Mouse (Mus musculus): ENCODE measurements around the gene Serinc5.
"Not testable (repeated sequence)": the region's sequence is repeated elsewhere in the genome, so short reads cannot be mapped to it uniquely, and the experiment has no call there.

The Serinc5 gene

DNA sequence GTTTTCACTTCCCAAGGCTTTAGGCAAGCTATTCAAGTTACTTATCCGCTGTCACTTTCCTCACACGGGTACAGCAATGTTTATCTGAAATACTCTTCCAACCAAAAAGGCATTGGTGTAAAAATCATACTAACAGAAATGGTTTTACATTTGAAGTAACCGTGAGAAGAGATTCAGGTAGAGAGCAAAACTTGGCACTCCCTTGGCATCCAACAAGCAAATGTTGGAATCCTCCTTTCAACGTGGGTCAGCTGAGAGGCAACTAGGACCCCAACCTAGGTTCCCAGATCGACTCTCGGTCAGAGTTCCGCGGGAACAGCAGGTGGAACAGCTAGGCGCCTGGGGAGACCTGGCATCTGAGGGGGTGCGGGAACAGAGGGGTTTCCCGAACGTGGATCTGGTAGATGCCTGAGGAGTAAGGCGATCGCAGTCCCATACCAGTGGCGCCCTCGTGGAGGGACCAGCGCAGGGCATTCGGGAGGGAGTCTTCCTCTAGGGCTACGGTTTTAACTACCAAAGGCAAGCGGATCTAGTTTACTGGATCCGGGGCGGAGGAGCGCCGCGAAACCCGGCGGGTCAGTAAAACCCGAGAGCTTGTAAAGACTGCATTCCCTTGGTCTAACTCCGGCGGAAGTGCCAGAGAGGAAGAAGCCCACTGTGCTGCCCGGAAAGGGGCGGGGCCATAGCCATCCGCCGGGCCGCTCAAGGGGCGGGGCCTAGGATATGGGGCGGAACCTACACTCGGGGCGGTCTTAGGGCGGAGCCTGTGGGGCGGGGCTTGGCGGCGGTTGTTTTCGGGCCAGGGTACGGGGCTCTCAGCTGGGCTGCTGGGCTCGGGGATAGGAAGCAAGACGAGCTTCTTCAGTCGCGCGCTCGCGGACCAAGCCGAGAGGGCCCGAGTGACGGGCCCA is at the start of gene Serinc5:
Serinc5 (plus strand) TSS at position 781 of the 911 bp plus-strand sequence.
- in situ Hi-C loops (cut with MboI, MseI) = no loop called here

DNA sequence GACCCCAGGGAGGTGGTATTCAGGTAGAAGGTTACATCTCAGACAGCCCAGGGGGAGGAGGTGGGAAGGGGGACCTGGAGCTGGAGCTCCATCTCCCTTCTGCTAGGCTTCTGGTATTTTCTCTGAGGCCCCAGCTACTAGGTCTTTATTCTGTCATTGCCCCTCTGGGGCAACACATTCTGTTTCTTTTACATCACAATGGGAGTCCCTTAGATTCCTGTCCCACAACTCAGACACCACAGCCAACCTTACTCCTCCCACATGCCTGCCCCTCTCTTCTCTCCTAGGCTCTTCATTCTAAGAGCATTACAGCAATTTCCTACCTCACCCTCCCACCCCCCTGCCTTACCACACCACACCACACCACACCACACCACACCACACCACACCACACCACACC is 34.8 kb upstream of the Serinc5 start, which contains the start of gene Spz1:
Spz1 (minus strand) TSS at position 101 of the 400 bp plus-strand sequence.
- in situ Hi-C loops (cut with MboI, MseI) = loop anchor here (5.0 kb wide), 1 partner anchor 161 kb away; no protein-coding TSS in a partner anchor

- in situ Hi-C loops (cut with MboI, MseI) = loop anchor here (5.0 kb wide), 1 partner anchor 161 kb away; no protein-coding TSS in a partner anchor
Observed at GRCm38 (mm10) chr13:92576688-92577087, 34.2 kb upstream of the Serinc5 start.

- in situ Hi-C loops (cut with MboI, MseI) = loop anchor here (5.0 kb wide), 1 partner anchor 159 kb away; no protein-coding TSS in a partner anchor
Observed at GRCm38 (mm10) chr13:92578210-92578609, 32.7 kb upstream of the Serinc5 start.

GRCm38 (mm10) chr13:92580220-92581043 is 30.5 kb upstream of the Serinc5 start:
- in situ Hi-C loops (cut with MboI, MseI) = no loop called here

- in situ Hi-C loops (cut with MboI, MseI) = no loop called here
Observed at GRCm38 (mm10) chr13:92584094-92584717, 26.7 kb upstream of the Serinc5 start.

DNA sequence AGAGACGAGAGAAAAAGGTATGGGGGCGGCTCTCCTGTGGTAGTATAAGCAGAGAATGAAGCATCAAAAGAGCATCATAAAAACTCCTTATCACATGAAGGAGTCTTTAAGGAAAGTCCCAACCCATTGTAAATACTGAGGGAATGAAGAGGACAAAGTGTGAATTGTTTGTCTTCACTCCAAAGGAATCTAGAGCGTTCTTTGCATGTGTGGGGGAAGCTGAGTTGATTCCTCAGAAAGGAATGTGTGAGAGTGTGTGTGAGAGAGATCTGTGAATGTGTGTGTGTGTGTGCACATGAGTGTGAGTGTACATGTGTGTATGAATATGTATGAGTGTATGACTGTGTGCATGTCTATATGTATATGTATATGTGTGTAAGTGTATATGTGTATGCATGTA is 22.2 kb upstream of the Serinc5 start:
- in situ Hi-C loops (cut with MboI, MseI) = no loop called here

DNA sequence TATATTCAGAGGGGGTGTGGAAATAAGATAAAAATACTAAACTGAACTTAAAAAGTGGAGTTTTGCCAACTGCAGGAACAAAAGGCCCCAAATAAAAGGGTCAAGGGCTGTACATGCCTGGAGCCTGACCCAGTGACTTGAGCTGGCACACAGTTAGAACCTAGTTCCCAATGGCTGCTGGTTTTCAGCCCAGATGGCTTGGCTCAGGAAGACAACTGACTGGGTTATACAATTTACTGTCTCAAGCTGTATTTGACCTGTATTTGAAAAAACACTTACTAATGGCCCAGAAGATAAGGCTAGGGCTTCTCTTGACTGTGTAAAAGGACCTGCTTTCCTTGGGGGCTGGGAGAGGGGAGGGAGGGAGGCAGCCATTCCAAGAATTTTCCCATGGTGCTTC is 21.6 kb upstream of the Serinc5 start:
- in situ Hi-C loops (cut with MboI, MseI) = no loop called here

- in situ Hi-C loops (cut with MboI, MseI) = no loop called here
Observed at GRCm38 (mm10) chr13:92591225-92591624, 19.7 kb upstream of the Serinc5 start.

DNA sequence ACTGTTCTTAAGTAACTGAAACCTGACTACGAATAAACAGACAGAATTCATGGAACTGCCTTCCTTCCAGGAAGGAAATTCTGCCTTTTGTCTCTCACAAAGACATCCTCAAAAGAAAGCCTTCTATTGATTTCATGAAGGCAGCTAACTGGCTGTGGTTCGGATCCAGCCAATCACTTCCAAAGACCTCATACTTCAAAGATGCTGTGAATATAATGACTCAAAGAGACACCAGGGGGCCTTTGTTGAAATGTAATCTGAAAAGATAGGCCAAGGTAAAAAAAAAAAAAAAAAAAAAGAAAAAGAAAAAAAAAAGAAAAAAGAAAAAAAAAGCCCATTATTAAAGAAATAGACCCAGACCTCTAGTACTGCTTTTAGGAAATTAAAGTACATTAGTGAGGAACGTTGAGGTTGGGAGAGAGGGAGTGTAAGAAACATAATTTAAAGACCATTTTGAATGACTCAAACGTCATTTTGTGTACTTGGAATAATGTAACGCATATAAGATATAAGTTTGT is 18.6 kb upstream of the Serinc5 start:
- in situ Hi-C loops (cut with MboI, MseI) = no loop called here

DNA sequence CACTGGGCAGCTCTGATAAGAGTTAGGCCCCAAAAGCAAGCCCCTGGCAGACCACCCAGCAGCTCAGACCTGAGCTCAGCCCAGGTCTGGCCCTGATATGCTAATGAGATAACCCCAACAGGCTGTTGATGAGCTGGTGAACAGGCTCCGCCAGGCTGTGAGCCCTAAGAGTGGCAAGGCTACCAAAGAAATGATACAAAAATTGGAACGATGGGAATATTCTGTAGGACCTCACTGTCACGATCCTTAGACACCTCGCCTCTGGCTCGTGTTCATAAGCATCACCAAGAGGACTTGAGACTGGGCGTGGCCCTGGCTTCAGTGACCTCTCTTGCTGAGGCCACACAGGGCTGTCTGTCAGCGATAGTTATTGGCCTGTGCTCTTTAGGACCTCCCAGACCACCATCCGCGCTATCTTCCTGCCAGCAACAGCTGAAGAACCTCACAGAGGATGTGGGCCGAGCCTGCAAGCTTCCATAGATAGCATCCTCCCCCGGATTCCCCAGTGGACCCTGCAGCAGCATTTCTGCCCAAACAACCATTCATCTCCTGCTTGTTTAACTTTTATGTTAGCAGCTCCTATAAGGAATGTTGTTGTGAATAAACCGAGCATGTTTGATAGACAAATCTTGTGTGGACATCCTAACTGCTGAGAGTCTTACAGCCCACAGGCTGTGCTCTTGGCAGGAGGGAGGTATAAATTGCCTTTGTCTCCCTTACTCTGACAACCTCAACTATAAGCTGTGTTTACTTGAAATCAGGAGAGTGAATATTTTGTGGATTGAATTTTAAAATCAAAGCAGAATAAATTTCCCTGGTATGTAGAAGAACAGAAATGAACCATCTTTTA is 17.9 kb upstream of the Serinc5 start:
- in situ Hi-C loops (cut with MboI, MseI) = no loop called here

DNA sequence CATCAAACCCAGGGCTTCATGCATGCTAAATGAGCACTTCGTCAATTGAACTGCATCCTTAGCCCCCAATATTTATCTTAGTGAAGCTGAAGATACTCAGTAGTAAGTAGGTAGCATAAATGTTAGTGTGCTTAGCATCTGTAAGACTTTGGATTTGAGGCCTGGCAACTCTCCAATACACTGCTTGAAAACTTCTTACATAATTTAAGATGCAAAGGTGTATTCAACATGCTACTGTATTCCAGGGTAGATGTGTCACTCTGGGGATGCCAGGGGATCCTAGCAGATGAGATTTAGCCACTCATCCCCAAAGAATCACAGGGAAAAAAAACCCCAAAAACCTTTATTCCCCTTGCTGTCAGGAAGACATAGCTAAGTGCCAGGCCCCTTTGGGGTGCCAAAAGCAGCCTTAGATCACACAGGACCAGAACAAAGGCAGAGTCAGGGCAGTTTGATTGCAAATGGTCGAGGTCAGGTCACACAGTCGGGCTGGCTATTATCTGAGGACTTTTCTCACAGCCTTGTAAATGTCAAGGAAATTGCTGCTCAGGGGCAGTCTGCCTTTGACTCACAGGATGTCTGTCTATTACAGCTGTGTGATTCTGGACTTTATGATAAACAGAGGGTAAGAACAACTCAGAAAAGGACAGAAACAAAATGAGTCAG is 17.0 kb upstream of the Serinc5 start:
- in situ Hi-C loops (cut with MboI, MseI) = no loop called here

DNA sequence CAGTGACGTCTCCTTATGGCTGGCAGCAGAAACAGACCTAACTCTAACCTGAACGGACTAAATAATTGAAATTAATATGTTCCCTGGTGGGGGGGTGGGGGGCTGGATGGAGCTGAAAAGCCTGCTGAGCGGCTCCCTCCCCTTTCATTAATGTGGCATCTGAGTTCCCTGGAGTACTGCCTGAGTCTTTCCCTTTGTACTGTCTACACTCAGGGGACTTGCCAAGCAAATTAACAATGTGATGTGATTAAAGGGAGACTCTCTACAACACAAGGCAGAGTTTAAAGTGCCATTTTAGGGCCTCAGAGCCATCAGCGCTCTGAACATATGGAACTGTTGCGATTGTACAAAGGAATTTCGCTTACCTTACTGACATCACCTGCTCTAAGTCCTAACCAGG is 16.4 kb upstream of the Serinc5 start:
- in situ Hi-C loops (cut with MboI, MseI) = no loop called here

GRCm38 (mm10) chr13:92594907-92595306 is 16.0 kb upstream of the Serinc5 start:
- in situ Hi-C loops (cut with MboI, MseI) = no loop called here

- in situ Hi-C loops (cut with MboI, MseI) = no loop called here
Observed at GRCm38 (mm10) chr13:92595424-92595823, 15.5 kb upstream of the Serinc5 start.

DNA sequence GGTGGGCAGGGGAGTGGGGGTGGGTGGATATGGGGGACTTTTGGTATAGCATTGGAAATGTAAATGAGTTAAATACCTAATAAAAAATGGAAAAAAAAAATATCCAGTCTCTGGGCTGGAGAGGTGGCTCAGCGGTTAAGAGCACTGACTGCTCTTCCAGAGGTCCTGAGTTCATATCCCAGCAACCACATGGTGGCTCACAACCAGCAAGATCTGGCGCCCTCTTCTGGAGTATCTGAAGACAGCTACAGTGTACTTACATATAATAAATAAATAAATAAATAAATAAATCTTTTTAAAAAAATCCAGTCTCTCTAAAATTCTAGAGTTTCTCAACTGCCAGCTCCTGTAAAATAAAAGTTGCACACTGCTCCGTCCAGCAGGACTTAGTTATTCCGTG is 5.6 kb upstream of the Serinc5 start:
- in situ Hi-C loops (cut with MboI, MseI) = not testable (repeated sequence)

DNA sequence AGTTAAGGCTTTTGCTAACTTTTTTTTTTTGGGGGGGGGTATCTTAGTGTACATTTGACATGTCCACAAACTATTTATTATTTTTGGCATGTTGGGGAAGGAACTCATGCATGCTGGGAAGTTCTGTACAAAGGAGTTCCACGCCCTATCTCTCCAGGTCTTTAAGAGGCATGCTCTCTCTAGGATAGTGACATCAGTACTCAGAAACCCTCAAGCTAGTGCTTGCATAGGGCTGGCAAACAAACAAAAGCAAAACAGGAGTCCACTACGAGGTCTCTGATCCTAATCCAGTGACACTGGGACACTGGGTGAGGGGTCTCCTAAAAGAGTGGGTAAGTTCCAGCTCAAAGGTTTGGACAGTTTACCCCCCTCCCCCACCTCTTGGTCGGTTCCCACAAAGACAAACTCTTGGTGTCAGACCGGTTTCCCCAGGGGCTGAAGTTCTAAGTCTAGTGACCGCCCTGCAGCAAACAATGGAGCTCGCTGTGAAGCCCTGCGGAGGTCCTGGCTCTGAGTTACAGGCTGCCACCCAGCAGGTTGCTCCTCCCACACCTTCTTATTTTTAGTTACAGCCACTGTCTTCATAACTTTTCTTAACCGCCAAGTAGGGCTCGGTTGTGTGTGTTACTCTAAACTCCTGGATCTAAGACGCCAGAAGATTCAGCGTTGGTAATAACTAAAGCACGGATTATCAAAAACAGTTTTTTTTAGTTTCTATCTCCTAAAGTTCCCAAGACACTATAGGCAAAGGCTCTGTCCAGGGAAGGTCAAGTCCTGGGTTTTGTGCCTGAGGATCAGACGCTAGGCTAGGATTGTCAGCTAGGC is 1.2 kb upstream of the Serinc5 start:
- in situ Hi-C loops (cut with MboI, MseI) = no loop called here

DNA sequence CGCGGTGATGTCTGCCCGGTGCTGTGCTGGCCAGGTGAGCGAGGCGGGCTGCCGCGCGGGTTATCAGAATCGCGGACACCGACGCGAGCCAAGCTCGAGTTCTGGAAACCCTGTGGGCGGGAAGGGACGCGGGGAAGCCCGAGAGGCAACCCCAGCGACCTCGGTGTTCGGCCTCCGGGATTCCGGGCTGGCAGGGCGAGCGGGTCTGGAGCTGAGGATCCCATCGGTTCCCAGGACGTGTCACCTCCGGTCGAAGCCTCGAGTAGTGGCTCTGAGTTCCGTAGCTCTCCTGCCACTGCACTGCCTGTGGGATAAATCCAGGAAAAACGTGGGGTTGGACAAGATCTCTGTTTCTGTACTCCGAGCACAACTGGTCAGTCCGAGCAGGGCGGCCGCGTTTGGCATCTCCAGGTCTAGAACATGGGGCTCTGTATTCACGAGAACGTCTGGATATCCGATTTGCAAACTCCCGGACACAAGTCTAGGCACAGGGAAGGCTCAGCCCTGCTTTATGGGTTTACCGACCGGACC is 428 bp downstream of the Serinc5 start:
- in situ Hi-C loops (cut with MboI, MseI) = no loop called here

DNA sequence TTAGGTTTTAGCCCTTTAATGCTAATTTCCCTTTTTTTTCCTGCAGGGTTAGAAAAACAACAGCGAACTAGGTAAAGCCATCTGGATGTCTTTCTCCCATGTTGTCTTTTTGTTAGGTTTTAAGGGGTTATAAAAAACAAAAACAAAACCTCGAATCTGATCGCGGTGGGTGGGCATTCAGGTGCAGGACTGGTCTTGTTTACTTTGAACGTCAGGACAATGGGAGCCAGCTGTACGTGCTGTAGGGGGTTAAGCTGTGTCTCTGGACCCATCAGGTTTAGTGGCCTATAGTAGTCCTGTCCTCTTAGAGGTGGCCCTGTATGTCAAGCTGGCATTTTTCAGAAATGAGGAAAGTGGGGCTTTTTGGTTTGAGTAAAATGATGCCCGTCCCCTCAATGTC is 1.0 kb downstream of the Serinc5 start:
- in situ Hi-C loops (cut with MboI, MseI) = no loop called here
